Mouse (Mus musculus) induced T-regulatory cell, adult 2 months (primary cell): ENCODE data around the gene Mtmr12.
A peak's percentile ranks its signal among the peaks of the same experiment; 100 is the strongest.
"Not testable (repeated sequence)": the region's sequence is repeated elsewhere in the genome, so short reads cannot be mapped to it uniquely, and the experiment has no call there.

ENCODE experiments used
- DNase-seq: peaks from one replicate; pipeline ENCODE4 v3.0.0-alpha.2; 2012; ENCODE audit warnings: low read depth

Gene Mtmr12

DNA sequence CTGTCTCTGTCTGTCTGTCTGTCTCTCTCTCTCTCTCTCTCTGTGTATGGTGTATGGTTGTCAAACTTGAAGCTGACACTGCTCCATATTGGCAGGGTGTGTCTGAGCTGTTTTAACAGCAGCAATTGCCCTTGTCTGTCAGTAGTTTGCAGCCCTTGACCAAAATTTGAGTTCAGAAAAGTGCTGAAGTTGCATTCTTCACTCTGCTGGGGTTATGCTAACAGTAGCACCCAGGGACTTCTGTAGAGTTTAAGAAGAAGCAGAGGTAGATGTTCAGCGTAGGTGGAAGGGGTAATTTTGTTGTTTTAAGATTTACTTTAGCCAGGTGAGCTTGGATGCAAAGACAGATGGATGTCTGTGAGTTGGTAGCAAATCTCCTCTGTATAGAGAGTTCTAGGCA lies 7.4 kb downstream of the Mtmr12 start:
- no peak for DNase-seq

DNA sequence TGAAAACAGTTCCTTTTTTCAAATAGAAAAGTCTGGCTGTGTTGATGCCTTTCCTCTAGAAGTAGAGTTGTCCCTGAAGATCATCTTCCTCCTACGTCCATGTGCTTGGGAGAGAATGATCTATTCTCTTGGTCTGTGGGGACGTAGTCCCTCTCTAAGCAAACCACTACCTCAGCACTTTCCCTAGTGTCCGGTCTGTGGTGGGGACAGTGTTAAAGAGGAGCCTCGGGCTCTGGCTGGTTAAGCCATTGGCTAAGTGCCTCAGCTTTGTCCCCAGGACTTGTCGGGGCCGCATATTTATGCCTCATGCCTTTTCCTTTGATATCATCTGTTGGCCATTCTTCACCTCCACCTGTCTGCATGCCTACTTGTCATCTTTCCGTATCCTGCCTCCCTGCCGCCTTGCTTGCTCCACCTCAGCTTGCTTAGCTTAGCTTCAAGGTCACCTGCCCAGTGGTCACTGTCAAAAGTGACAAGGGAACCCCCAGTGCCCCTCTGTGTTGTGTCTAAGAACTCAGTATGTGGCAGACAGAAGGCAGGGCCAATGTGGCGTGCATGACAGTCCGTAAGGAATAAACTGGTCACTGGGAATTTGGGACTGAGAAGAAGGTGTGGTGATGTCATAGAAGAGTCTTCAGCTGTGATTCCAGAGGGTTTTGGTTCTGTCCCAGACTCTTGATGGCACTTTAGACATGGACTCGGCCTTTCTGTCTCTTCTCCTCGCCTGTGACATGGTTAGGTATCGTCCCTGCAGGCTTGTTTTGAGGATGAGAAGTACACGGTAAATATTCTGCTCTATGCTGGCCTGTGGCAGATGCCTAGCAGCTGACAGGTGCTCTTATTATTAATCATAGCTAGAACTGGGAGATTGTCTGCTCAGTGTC lies 9.9 kb downstream of the Mtmr12 start:
- no peak for DNase-seq

DNA sequence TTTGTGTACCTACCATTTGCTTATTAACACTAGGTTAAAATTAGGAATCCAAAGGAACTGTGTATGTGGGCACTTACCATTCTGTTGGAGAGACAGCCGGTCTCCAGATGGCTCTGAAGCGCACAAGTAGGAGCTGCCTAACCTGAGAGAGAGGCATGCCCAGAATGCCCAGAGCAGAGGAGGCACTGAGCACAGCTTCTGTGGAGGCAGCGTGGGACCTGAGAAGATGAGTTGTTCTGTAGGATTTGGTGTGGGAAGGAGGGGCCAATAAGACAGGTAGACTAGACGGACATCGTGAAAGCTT lies 10.5 kb downstream of the Mtmr12 start:
- no peak for DNase-seq

DNA sequence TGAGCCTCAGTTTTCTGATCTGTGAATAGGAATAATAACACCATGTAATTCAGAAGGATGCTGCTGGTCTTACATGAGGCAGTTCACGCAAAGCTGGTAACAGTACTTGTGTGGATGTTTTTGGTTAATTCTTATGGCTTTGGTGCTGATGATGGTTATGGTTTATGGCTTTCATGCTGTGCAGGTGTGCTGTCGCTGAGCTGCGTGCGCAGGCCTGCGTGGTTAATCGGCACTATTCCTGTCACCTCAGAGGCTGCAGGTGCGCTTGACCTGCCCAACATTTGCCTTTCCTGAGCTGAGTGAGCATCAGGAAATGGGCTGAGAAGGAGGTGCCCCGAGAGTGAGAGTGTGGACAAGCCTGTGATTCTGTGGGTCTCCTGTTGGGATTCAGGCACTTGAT lies 11.3 kb downstream of the Mtmr12 start:
- DNase-seq, result no peak

DNA sequence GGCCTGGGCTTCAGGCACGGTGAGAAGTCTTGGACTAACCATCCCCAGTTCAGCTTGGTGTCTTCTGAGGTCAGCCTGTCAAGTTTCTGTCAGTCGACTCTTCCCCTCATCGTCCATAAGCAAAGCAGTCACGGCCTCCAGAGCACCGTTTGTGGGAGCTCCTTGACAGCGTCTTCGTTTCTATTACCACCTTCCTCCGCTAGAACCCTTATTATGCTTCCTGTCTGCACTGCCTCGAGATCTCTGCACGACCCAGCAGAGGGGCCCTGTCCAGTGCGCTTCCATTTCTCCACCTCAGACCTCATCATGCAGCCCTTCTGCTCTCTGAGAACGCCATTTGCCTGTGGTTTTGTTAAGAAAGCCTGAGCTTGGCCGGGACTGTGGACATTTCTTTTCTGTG lies 12.0 kb downstream of the Mtmr12 start:
- peak; percentile 48 for DNase-seq

DNA sequence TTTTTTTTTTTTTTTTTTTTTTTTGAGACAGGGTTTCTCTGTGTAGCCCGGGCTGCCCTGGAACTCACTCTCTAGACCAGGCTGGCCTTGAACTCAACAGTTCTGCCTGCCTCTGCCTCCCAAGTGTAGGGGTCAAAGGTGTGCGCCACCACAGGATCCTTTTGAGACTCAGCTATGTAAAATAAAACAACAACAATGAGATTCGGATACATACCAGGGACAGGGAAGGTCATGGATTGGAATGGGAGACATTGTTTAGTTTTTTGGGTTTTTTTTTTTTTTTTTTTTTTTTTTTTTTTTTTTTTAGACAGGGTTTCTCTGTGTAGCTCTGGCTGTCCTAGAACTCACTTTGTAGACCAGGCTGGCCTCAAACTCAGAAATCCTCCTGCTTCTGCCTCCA lies 12.5 kb downstream of the Mtmr12 start:
- DNase-seq, result not testable (repeated sequence)

DNA sequence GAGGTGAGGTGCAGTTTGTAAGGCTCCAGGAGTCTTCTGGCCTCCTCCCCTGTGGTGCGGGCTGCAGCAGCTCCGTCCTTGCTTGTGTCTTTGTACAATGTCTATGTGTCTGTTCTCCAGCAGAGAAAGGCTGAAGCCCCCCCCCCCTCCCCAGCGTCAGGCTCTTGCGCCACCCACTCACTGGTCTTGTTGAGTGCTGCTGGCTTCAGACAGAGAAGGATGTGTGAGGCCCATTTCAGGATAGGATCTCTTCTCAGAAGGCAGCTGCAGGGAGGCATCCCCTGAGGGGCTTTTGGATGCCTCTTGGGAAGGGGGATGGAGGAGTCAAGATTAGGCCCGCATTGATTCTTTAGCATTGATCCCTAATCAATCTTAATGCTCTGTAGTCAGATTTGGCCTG lies 13.0 kb downstream of the Mtmr12 start:
- no peak for DNase-seq

DNA sequence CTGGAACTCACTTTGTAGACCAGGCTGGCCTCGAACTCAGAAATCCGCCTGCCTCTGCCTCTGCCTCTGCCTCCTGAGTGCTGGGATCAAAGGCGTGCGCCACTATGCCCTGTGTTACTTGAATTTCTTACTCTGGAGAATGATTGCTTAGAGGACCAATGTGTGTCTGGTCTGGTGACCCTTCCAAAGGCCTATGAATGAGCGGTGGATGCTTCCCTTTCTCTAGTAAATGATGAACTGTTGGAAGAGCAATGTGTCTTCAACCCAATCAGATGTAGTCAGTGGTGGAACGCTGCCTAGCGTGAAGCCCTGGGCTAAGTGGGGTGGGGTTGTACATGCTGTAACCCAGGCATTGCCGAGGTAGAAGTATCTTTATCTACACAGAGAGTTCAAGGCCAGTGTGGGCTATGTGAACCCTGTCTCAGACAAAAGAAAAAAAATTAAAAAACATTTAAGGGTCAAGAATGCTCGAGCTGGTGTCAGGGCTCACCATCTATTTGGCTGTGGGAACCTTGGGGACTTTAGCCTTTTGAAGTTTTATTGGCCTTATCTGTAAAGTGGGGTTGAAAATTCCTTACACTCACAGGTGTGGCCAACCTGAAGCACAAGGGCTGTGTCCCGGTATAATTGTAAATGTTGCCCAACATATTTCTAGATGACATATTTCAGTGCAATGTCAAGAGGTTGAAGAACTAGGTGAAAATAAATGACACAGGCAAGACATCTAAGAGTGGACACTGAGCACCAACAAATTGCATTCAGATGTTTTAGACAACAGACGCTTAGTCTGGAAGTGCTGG lies 14.0 kb downstream of the Mtmr12 start:
- no peak for DNase-seq

DNA sequence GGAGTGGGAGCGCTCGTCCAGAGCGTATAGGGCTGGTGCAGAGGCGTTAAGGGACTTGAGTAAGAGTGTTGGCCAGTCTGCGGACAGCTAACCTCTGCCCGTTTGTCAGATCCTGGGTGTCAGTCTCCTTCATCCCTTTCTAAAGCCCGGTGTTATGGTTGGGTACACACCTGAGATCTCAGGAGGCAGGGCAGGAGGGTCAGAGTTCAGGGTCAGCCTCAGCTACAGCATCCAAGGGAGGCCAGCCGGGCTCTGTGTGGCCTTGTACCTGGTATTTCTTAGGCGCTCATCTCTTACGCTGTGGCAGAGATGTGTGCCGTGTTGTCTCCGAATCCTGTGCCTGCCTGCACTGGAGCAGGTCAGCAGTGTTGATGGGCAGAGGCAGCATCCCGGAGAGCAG lies 16.3 kb downstream of the Mtmr12 start:
- no peak for DNase-seq

DNA sequence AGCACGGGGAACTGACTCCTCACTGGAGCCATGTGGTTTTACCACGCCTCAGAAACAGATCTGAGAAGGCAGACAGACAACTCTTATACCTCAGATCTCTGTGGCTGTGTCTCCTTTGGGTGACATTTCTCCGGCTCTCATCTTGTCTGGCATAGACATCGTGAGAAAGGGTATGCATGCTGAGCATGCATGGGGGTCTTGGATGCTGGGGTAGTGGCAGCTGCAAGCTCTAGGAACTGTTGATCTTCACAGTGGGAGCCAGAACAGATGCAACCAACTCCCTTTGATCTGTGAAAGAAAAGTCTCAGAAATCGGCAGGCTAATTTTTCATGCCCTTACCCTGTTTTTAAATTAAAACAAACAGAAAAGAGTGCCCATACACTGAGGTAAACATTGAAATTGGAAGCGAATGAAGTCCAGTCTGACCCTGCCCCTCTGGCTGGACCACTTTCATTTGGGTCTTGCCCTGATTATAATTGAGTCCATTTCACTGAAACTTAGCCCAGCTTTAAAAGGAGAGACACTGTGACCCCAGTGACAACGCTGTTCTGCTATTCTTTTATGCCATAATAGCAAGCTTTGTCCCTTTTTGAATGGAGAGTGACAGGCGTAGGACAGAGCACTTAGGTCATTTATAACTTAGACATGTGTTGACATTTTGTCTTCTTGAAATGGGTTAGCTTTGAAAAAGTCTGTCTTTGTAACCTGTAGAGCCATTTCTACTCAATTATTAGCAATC lies 17.9 kb downstream of the Mtmr12 start:
- no peak for DNase-seq

DNA sequence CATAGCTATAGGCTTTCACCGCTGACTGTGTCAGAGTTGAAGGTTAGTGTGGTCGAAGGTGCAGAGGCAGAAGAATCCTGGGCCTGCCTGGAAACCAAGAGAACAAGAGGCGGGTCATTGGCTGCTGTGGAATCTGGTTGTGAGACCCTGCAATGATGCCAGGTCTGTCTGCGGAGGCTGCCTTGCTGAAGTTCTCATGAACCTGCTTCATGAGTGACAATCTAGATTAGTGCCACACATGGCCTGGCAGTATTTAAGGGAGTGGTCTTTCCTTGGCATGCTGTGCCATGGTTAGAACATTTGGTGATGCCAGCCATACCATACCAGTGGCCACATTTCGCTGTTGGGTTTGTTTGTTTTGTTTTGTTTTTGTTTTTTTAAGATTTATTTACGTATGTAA lies 18.6 kb downstream of the Mtmr12 start:
- DNase-seq, result no peak

DNA sequence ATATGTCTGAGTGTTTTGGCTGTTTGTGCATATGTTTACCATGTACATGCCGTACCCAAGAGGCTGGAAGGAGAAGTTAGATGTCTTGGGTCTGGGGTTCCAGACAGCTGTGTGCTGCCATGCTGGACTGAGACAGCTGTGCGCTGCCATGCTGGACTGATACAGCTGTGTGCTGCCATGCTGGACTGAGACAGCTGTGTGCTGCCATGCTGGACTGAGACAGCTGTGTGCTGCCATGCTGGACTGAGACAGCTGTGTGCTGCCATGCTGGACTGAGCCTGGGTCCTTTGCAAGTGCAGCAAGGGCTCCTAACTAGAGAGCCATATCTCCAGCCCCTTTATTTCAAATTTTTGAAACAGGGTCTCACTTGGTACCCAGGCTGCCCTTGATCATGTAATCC lies 19.4 kb downstream of the Mtmr12 start:
- DNase-seq, result no peak

DNA sequence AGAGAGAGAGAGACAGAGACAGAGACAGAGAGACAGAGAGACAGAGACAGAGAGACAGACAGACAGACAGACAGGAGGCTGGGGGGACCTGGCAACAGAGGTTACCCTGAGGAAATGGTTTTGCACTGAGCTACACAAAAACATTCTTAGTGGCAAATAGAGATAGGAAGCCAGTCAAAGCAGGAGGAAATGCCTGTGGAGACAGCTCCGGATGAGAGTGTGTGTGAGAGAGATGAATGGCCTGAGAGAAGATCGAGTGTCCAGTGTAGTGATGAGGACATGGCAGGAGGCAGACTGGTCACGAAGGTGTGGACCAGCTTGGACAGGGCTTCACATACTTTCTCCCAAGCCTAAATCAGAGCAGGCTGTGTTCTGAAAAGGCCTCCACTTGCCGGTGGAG lies 20.2 kb downstream of the Mtmr12 start:
- DNase-seq, result peak; percentile 36

DNA sequence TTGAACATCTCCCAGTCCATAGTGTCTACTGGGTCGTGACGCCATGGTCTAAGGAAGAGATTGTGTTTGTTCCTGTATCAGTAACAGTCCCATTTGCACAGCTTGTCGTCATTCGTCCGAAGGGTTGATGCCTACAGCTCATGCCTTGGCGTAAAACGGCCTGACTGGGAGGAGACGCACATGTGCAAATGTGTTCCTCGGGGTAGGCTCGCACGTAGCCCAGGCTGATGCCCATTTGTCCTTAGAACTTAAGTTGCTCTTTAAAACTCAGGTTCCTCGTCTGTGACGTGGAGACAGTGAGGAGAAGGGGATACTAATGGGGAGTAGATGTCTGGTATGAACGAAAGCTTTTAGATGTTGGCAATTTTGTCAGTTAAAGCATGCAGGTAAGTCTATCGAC lies 22.1 kb downstream of the Mtmr12 start:
- DNase-seq, result no peak

DNA sequence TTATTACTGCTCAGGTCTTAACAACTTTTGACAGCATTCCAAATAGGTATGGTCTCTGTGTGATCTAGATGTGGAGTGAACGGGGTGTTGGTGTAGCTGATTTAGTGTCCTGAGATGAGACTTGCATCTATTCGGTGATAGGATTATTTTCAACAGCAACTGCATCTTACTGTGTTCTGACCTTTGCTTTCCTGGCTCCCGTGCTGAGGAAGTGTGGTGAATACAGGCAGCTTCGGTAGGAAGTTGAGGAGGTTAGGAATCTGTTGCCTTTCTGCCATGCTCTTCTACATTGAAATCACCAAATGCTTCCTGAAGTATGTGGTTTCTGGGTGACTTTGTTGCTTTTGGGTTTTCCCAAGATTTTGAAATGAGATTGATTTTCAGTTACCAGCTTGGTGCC lies 22.5 kb downstream of the Mtmr12 start:
- no peak for DNase-seq

DNA sequence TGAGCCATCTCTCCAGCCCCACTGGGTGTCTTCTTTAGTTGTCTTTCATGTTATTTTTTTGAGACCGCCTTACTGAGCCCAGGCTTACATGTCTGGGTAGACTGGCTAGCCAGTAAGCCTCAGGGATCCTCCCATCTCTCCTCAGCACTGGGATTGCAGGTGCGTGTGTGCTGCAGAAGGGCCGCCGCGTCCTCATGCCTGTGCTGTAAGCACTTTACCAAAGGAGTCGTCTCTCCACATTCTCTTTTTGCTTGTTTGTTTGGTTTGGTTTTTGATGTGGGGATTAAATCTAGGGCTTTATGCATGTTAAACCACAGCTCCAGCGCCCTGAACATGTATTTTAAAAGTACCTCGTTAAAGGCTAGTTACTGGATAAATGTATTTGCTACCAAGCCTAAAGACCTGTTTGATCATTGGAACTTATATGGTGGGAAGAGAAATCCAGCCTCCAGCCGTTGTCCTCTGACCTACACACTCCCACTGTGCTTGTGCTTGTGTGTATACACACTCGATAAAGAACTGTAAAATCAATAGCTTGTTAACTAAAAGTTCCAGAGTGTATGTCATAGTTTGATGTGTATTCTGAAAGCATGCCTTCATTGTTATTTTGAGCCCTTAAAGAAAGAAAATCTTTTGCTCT lies 24.9 kb downstream of the Mtmr12 start:
- no peak for DNase-seq

DNA sequence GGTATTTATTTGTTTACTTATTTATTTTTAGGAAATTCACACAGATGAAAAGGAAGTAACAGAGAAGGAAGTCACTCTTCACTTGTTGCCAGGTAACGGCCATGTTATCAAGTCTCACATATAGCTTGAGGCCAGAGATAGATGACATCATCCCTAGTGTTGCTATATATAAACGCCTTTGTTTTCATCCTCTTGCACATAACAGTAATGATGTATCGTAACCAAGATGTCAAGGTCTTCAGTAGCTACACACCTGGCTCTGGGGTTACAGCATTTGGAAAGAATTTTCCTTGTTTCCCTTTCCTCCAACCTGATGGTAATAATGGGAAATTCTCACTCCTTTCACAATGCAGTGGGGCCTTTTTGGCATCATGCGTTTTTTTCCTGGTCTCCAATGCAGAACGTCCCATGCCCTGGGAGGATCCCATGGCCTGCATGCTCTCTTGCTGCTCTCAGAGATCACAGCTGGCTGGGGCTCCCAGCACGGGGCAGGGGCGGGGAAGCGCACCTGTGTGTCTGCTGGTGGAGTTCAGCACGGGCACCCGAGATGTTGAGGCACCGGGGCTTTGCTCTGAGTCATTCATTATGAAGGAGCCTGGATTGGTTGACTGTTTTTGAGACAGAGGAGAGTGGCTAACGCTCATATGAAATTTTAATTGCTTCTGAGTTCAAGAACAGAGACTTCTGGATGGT lies 25.6 kb downstream of the Mtmr12 start:
- DNase-seq, result peak; percentile 93

DNA sequence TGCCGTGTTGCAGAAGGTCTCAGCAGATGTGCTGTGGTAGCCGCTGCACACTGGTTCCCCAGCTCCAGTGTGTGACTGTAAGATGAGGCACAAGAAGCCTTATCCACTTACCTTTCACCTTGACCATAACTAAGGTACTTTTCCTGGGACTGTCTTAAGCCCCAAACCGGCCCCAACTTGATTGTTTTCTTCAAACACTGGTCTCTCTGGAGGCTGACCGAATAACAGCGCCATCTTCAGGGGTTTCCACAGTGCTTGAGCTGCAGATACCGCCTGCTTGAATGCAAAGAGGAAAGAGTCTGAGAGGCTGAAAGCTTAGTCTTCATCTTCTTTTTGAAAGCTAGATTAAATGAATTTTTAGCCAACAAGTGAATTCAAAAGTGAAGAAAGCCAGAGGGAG lies 26.6 kb downstream of the Mtmr12 start:
- peak; percentile 50 for DNase-seq

DNA sequence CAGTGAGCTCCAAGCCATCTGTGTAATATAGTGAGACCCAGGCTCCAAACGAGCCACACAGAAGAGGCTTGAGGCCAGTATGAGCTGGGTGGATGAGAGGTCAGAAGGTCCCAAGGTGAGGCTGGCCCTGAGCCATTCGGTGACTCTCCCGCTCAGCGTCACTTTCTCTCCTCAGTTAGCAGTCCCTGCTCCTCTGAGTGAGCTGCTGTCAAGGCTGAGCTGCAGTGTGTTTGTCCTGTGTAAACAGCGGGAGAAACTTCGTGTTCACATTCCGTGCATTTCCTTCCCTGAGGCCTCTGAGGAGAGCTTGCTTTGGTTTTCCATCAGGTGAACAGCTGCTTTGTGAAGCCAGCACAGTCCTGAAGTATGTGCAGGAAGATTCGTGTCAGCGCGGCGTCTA lies 27.6 kb downstream of the Mtmr12 start:
- no peak for DNase-seq

DNA sequence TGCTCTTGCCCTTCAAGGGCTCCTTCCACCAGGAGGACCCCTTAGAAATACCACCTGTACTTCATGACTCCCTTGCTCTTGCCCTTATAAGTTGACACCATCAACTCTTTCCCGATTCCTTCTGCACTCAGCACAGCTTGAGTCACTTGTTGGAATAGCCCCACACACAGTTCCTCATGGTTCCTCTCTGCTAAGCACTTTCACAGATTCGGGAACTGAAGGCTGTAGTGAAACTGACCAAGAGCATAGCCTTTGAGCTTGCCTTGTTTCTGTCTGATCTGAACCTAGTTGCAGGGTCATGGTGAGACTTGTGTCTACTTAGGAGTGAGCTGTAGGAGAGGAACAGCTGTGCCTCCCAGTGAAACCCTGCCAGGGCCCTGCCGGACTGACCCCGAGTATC lies 28.2 kb downstream of the Mtmr12 start:
- DNase-seq, result no peak

DNA sequence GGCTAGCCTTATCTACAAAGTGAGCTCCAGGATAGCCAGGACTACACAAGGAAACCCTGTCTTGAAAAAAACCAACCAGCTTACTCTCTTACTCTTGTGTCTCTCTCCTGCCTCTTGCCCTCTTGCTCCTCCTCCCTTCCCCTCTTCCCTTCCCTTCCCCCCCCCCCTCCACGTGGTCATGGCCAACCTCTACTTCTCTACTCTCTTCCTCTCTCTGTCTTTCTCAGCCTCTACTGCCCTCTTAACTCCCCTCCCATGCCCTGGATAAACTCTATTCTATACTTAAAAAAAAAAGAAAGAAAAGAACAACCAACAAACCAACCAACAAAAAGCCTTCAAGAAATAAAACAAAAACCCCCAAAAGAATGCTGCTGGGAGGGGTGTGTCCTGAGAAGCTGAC lies 30.7 kb downstream of the Mtmr12 start:
- DNase-seq, result no peak

DNA sequence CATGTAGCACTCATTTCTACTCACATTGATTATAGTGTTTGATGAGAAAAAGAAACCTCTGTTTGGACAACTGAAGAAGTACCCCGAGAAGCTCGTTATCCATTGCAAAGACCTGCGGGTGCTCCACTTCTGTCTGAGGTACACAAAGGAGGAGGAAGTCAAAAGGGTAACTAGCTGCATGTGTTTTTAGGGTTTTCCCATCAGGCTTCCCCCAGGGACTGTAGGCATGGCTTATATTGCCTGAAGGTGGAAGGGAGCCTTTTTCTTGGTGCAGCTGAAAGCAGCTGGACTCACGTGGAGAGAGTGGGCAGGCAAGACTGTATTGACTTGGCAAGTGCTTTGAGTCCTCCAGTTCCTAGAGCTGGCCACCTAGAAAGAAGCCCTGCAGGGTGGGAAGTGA lies 31.2 kb downstream of the Mtmr12 start:
- no peak for DNase-seq
